Mouse (Mus musculus) embryo, embryonic 11 days (tissue): Measurements from ENCODE around the gene Ltb4r2.

Experiments used
- DNase-seq: peaks from one replicate; pipeline ENCODE4 v3.0.0-alpha.2; 2015

Ltb4r2 gene

DNA sequence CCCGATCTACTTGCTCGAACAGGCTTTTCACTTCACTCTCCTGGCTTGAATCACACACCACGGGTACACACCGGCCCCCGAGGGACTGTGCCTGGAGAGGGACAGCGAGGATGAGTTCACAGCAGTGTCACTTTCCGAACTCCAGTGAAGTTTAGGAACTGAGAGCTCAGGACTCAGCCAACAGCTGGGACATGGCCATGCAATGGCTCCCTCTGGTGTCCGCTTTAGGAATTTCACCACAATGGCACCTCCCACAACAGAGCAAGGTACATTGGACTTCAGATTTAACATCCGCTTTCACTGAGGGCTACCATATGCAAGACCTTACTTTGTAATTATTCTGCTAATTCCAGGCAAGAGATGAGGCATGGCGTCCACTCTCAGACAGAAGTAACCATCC, 17.5 kb upstream of the Ltb4r2 start:
- DNase-seq, result peak; percentile 83

DNA sequence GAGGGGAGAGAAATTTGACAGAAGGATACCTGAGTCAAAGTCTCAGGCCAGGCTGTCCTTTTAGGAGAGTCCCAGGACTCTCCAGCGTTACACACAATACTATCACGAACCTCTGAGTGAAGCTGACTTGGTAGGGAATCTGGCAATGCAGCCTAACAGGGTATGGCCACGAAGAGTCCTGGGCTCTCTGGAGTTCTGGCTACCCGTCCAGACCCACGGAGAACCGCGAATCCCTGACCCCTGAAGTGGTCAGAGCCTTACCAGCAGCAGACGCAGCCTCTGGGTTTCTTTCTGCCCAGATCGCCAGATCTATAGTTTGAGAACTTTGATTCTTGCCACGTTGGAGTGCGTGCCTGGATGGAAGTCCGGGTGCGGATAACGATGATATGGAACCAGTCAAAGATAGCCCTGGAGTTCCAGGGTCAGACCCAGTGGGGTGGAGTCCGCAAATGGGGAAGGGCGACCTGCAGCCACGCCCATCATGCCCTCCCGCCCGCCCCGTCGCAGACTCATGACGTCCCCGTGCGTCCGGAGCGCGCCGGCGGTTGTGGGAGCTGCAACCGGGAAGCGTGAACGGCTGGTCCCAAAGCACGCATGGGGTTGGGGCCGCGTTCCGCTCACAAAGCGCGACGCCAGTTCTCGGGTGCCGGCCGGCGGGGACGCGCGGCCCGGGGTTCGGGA, 15.9 kb upstream of the Ltb4r2 start, which contains the start of the genes Dhrs1 and Nop9:
Dhrs1 (minus strand) TSS at position 511 of the 681 bp plus-strand sequence.
Nop9 (plus strand) TSS at position 514 of the 681 bp plus-strand sequence.
- DNase-seq, result peak; percentile 93

DNA sequence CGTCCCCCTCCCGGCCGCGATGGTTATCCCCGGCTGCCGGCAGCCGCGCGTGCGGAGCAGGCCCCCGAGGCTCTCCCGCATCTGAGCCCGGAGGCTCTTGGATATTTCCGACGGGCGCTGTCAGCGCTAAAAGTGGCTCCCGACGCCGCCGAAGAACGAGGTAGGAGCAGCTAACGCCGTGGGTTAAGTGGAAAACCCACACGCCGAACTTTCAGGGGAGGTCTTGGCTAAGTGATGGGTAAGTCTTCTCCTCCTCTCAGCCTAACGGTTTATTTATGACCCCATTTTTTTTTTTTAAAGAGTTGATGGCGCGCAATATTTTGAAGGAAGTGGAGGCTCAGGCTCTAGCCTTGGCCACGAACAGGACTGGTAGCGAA, 15.4 kb upstream of the Ltb4r2 start:
- no peak for DNase-seq

DNA sequence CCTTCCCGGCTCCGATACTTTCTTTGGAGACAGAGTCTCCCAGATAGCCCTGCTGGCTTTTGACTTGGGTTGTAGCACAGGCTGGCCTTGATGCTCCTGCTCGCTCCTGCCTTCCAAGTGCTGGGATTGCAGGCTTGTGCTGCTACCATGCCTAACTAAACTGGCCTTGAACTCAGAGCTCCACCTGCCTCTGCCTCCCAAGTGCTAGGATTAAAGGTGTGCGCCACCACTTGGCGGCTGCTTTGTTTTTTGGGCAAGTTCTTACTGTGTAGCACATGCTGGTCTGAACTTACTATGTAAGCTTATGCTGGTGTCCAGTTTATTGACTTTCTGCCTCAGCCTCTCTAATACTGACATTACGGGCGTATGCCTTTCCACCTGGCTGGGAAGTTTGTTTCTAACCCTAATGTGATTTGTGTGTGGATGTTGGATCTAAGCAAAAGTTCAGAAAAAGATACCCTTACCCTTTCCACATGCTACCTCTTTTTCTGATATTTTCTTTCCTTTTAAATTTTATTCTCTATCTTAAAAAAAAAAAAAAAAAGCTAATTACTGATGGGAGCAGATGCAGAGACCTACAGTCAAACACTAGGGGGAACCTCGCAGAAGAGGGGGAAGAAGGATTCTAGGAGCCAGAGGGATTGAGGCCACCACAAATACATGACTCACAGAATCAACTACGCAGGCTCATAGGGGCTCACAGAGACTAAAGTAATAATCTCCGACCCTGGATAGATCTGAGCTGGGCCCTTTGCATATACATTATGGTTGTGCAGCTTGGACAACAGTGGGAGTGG, 14.0 kb upstream of the Ltb4r2 start:
- no peak for DNase-seq

DNA sequence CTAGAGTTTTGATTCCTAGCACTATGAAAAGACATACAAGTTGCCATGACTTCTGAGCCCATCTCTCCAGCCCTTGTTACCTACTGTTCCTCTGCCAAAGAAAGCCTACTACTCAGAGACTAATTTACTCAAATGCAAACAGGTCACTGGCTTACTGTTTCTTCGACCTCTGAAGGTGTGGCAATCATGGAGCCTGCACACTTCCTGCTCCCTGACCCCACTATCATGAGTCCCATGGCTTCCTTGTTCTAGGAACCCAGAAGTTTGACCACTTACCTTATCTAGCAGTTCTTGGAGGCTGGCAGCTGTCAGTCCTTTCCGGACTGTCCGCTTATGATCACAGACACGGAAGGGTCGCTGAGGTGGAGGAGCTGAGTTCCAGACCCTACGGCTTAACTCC, 3.7 kb upstream of the Ltb4r2 start:
- DNase-seq, result no peak

DNA sequence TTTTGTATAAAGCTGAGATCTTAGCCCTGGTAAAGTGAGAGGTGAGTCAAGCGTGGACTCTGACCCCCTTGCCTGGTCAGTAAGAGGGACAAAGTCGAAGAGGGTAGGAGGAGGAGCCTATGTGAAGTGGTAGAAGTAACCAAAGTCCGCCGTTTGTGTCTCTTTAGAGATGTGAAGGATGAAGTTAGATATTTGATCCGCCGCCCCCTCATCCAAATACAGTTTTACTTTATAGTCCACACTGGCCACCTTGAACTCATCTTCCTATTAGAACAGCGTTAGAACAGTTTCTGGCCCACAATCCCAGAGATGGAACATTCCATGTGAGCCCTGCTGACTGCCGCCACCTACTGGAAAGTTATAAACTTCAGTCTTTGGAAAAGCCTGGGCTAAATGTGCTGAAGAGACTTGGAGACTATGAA, 2.9 kb upstream of the Ltb4r2 start, which contains the start of gene Cideb:
Cideb (minus strand) TSS at position 96 of the 422 bp plus-strand sequence.
- DNase-seq, result peak; percentile 83

DNA sequence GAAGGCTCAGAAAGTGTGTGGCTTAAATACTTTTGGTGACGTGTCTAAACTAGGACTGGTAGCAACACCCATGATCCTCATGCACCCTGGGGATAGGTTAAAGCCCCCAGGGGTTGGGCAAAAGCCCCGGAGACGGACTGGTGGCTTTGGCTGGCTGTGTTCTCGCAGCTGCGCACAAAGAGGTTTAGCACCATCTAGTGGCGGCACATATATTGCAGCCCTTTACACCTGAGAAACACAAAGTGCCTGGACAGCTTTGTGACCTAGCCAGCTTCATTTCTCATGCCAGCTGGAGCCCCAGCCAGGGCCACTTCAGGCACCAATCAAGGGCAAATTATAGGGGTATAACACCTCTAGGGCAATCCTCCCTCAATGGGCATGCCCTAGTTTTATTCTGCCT, 1.1 kb upstream of the Ltb4r2 start:
- peak; percentile 84 for DNase-seq

DNA sequence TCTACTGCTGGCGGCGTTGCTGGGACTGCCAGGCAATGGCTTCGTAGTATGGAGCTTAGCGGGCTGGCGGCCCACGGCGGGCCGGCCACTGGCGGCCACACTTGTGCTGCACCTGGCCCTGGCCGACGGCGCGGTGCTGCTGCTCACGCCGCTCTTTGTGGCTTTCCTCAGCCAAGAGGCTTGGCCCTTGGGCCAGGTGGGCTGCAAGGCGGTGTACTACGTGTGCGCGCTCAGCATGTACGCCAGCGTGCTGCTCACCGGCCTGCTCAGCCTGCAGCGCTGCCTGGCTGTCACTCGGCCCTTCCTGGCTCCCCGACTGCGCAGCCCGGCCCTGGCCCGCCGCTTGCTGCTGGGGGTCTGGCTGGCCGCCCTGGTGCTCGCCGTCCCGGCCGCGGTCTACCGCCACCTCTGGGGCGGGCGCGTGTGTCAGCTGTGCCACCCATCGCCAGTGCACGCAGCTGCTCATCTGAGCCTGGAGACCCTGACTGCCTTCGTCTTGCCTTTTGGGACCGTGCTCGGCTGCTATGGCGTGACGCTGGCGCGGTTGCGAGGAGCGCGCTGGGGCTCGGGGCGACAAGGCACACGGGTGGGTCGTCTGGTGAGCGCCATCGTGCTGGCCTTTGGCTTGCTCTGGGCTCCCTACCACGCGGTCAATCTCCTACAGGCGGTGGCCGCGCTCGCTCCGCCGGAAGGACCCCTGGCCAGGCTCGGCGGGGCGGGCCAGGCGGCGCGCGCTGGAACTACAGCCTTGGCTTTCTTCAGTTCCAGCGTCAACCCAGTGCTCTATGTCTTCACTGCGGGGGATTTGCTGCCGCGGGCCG, 983 bp downstream of the Ltb4r2 start:
- peak; percentile 80 for DNase-seq

DNA sequence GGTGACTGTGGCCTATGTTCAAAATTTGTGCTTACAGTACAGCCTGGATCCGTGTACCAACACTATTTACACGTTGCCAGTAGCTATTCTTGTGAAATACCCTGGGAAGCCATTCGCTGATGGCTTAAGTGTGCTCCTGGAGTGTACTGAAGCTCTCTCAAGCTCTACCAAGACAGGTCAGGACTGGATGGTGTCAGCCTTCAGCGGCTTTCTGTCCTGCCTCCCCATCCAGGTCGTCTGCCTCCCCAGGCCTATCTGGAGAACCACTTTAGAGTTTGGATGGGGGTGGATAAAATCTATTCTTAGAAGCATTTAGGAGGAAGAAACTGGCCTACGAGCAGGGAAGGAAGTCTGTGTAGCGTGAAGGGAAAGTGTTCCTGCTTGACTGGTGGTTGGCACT, 1.9 kb downstream of the Ltb4r2 start:
- no peak for DNase-seq

DNA sequence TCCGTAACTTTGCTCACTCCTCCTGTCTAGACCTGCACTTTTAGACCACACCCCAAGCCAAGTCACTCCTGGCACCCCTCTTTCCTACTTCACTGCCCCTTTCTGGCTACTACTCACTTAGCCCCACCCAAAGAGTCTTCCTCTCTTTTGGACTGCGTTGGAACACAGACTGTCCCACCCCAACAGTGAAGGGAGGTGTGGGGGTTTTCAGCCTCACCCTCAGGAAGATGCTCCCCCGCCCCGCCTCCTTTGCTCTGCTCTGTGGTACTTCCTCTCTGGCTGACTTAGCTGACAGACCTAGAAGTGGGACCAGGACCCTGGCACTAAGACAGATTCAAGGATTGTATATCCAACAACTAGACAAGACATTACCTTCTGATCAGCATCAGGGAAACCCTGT, 4.5 kb downstream of the Ltb4r2 start, which contains the start of gene Ltb4r1:
Ltb4r1 (plus strand) TSS at position 267 of the 400 bp plus-strand sequence.
- no peak for DNase-seq

DNA sequence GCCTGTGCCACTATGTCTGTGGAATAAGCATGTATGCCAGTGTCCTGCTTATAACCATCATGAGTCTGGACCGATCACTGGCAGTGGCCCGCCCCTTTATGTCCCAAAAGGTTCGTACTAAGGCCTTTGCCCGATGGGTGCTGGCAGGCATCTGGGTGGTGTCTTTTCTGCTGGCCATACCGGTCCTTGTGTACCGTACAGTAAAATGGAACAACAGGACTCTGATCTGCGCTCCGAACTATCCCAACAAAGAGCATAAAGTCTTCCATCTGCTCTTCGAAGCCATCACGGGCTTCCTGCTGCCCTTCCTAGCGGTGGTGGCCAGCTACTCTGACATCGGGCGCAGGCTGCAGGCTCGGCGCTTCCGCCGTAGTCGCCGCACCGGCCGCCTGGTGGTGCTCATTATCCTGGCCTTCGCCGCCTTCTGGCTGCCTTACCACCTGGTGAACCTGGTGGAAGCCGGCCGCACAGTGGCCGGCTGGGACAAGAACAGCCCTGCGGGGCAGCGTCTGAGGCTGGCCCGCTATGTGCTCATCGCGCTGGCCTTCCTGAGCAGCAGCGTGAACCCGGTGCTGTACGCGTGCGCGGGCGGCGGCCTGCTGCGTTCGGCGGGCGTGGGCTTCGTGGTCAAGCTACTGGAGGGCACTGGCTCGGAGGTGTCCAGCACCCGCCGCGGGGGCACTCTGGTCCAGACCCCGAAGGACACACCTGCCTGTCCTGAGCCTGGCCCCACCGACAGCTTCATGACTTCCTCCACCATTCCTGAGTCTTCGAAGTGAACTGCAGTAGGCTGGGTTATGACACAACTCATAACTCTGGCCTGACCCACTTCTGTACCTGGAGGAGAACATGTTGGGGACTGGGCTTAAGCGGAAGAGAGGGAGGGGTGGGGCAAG, 6.5 kb downstream of the Ltb4r2 start:
- peak; percentile 84 for DNase-seq

DNA sequence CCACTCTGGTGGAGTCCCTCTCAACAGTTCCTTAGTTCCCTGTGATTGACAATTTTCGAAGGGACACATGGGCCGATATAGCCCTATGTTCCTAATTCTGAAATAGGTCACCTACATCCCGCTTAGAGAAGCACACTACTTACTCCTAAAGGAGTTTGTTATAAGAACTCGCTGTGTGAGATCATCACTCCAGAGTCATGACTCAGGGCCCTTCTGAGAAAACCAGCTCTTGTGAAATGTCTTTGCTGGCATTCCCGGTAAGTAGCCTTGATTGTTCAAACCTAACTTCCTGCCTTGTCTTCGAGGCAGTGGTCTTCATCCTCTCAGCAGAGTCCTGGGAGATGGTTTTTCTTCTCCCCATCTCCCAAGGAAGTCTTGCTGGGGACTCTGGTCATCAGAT, 7.3 kb downstream of the Ltb4r2 start:
- DNase-seq, result no peak

DNA sequence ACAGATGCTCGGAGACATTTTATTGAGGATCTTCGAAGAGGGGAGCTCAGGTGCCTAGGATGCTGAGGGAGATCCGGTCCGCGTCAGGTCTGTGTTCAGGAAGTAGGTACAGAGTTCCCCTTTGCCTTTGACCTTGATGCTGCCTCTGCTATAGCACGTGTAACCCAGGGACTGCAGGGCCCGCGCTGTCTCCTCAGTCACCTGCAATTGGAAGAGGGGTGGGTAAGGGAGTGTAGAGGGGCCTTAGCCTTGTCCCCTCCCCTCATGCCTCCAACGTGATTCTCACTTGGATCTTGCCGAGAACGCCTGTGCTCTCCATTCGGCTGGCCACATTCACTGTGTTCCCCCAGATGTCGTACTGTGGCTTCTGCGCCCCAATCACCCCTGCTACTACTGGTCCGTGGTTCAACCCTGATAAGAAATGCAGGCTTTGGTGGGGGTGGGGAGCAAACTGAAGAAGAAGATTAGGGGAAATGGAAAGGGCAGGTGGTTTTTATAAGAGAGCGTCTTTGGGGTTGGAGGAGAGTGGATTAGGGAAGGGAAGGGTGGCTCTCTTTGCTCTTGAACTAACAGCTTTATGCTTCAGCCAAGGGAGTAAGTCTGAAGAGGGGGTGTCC, 8.0 kb downstream of the Ltb4r2 start:
- DNase-seq, result no peak

DNA sequence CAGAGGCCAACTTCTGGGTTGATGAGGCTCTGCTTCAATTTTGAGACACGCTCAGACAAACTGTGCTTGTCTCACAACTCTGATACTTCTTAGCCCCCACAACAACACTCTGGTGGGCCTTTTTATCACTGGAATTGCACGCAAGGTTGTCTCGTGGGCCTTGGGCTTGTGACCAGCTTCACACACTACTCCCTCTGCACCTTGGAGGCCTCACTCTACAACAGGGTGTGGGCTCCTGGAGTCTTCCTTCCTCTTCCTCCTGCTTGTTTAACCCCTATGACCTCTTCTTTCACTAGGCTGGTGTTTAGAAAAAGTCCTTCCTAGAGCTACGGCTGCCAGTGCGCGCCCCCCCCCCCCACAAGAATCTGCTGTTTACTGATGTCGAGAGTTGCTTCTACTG, 15.5 kb downstream of the Ltb4r2 start:
- DNase-seq, result no peak

DNA sequence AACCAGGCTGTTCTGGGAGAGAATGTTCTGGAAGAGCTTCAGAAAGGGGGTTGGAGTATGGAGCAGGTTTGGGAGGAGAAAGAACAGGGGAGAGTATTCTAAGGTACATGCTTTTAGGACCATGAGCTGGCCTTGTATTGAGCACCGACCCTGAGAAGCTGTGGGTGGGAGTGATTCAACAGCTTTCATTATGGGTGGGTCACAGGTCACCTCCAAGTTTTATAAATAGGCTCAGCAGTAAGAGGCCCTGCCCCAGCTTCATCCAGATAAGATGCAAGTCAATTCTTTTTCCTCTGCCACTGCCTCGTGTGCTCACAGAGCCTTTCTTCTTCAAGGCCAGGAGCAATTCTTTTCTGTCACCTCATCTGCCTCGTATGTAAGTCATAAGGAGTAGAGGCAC, 15.9 kb downstream of the Ltb4r2 start:
- no peak for DNase-seq

DNA sequence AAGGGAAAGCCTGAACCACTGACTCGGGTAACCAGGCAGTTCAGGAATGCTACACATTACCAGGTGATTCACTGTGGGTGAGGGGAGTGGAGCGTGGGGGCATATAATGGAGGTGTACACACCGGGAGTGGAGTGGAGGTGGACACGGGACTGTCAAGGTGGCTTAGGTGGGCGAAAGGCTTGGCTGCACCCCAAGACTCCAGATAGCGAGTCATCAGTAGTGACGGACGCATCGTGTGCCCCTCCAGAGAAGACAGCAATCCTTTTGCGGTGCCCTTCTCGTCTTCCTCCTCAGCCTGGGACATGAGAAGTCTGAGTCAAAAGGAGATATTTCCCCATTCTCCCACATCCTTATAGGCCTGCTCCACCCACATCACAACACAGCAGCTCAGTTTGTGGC, 16.6 kb downstream of the Ltb4r2 start:
- no peak for DNase-seq

DNA sequence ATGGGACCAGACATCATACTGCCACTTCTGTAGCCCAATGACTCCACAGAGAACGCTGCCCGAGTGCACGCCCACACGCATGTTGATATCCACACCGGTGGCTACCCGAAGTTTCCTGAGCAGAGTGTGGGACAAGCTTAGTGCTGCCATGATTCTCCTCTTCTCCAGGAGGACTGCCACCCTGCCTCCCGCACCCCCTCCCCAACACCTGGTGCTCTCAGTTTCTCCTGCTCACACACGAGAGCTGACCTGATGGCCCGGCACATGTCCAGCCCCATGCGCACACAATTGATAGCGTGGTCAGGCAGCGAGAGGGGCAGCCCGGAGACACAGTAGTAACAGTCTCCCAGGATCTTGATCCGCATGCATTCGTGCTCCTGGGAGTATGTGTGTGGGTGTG, 17.5 kb downstream of the Ltb4r2 start:
- DNase-seq, result no peak

DNA sequence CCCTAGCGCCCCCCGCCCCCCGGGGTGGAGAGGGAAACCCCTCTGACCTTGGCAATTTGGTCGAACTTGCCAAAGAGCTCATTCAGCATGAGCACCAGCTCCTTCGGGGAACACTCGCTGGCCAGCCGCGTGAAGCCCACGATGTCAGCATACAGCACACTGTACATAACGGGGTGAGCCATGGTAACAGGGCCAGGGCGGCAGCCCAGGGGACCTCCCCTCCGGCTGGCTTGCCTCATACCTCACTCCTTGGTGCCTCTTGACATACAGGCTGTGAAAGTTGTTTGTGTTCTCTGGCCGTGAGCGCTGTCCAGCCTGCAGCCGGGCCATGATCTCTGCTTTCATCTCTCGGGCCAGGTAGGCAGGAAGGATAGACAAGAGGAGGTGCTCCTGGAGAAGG, 18.4 kb downstream of the Ltb4r2 start:
- DNase-seq, result no peak

DNA sequence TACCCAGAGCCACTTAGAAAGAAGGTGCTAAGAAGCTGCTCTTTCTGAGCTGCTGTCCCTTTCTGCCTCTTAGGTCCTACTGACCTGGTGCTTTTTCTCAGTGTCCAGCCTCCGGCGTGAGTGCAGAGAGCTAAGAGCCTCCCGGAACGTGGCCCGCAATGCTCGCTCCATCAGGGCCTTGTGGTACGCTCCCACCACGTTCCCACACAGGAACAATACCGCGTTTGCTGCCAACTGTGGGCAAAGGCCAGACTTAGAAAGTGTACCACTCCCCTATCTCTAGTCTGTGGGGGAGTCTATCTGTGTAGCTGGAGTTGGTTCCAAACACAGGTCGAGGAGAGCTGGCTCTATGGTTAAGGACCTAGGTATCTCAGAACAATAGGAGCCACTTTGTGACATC, 19.5 kb downstream of the Ltb4r2 start:
- DNase-seq, result no peak

DNA sequence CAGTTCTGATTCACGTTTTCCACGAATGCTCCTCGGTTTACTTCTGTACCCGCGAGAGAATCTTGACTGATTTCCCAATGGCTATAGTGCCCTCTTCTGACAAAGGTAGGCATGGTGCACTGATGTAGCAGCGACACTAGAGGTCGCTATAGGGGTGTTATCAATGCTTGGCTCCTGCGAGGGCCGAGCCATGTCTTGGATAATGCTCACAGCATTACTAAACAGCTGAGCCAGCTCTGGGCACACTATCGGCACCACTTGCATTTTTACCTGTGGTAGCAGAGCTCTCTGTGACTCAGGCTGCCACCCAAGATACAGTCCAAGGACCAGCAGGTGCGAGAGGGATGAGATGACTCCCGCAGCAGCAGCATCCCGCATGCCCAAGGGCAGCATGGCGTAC, 20.1 kb downstream of the Ltb4r2 start:
- peak; percentile 89 for DNase-seq

DNA sequence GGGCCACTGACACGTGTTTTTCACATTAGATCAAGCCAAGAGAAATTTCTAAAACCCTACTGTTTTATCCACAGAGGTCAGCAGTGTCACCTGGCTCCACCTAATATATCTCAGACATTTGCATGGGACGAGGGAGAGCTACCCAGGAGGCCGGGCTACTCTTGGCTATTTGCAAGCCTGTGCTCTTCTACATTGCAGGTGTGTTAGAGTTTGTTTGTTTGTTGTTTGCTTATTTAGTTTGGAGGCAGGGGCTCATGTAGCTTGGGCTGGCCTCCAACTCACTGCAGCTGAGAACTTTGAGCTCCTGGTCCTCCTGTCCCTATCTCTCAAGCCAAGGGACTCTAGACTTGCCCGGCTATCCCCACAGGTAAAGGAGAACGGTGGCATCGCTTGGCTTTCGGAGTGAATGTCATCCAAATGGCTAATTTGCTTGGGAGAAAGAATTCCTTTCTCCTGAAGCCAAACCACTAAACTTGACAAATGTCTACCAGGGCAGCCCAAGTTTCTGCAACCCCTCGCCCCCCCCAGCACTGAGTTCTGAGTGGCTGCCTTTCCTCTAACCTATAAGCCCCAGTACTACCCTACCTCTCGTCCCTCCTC, 21.2 kb downstream of the Ltb4r2 start:
- no peak for DNase-seq
